Mouse (Mus musculus): ENCODE results near the gene Slc9a9. TPM values are rescaled to one million over a fixed set of nuclear protein-coding genes. Genes with fewer than 3 reads are reported as not detected.

The Slc9a9 gene
- polyA plus RNA-seq, 1 experiment from 2014 or later, result 2.7 TPM

GRCm38 (mm10) chr9:95079951-95080350, 410.2 kb downstream of the Slc9a9 start:
- Histone ChIP-seq H3K27me3 (no peaks in the 10 kb centered on the region), H3K9me3 (replicated peaks) (no peaks in the 10 kb centered on the region)

GRCm38 (mm10) chr9:95086109-95086821, 416.6 kb downstream of the Slc9a9 start:
- WGBS (ENCODE audit: insufficient replicate concordance), result 56% methylated on average over 8 of the region's 8 CpGs
- Histone ChIP-seq H3K36me3 (replicated peaks) (no peaks in the 10 kb centered on the region), H3K27me3 (no peaks in the 10 kb centered on the region), H3K4me1 (replicated peaks) (no peaks in the 10 kb centered on the region), H3K9me3 (replicated peaks) (no peaks in the 10 kb centered on the region), H3K4me2 (no peak overlapping the region), H3K4me3 (replicated peaks) (no peak overlapping the region), H3K27ac (replicated peaks) (no peak overlapping the region), H3K9ac (no peak overlapping the region)
- no peak for ATAC-seq (ENCODE audit: insufficient read depth)

More at GRCm38 (mm10) chr9:95079951-95080350, 410.2 kb downstream of the Slc9a9 start:
- Histone ChIP-seq H3K36me3 (replicated peaks) (no peaks in the 10 kb centered on the region), H3K4me3 (replicated peaks) (no peak overlapping the region), H3K27ac (replicated peaks) (no peak overlapping the region), H3K9ac (no peak overlapping the region), H3K4me2 (no peak overlapping the region), H3K4me1 (replicated peaks) (no peaks in the 10 kb centered on the region)
- ATAC-seq (ENCODE audit: insufficient read depth), result no peak

GRCm38 (mm10) chr9:95088221-95088620, 418.5 kb downstream of the Slc9a9 start:
- ATAC-seq (ENCODE audit: insufficient read depth), result no peak
- Histone ChIP-seq H3K4me3 (replicated peaks) (no peak overlapping the region), H3K27ac (replicated peaks) (no peak overlapping the region), H3K9ac (no peak overlapping the region), H3K4me2 (no peak overlapping the region), H3K9me3 (replicated peaks) (no peaks in the 10 kb centered on the region), H3K4me1 (replicated peaks) (no peaks in the 10 kb centered on the region), H3K27me3 (no peaks in the 10 kb centered on the region), H3K36me3 (replicated peaks) (no peaks in the 10 kb centered on the region)
- 71% methylated on average over 4 of the region's 4 CpGs for WGBS (ENCODE audit: insufficient replicate concordance)

- Histone ChIP-seq H3K9me3 (replicated peaks) (no peaks in the 10 kb centered on the region), H3K27me3 (no peaks in the 10 kb centered on the region), H3K9ac (no peak overlapping the region), H3K36me3 (replicated peaks) (no peaks in the 10 kb centered on the region), H3K27ac (replicated peaks) (no peak overlapping the region), H3K4me1 (replicated peaks) (no peaks in the 10 kb centered on the region), H3K4me2 (no peak overlapping the region), H3K4me3 (replicated peaks) (no peak overlapping the region)
- 59% methylated on average over 6 of the region's 6 CpGs for WGBS (ENCODE audit: insufficient replicate concordance)
- no peak for ATAC-seq (ENCODE audit: insufficient read depth)
Observed at GRCm38 (mm10) chr9:95089050-95089449, 419.3 kb downstream of the Slc9a9 start.

GRCm38 (mm10) chr9:95096486-95096885, 426.8 kb downstream of the Slc9a9 start:
- Histone ChIP-seq H3K4me2 (no peak overlapping the region), H3K27ac (replicated peaks) (no peak overlapping the region), H3K9me3 (replicated peaks) (no peaks in the 10 kb centered on the region), H3K9ac (no peak overlapping the region), H3K27me3 (no peaks in the 10 kb centered on the region), H3K4me1 (replicated peaks) (no peaks in the 10 kb centered on the region), H3K36me3 (replicated peaks) (no peaks in the 10 kb centered on the region), H3K4me3 (replicated peaks) (no peak overlapping the region)
- ATAC-seq (ENCODE audit: insufficient read depth), result no peak
- WGBS (ENCODE audit: insufficient replicate concordance), result 83% methylated on average over 3 of the region's 3 CpGs

GRCm38 (mm10) chr9:95105768-95106167, 436.1 kb downstream of the Slc9a9 start:
- H3K36me3 ChIP-seq (replicated peaks), result no peaks in the 10 kb centered on the region
- H3K9ac ChIP-seq, result no peak overlapping the region
- ATAC-seq (ENCODE audit: insufficient read depth), result no peak
- H3K27ac ChIP-seq (replicated peaks), result no peak overlapping the region
- no peaks in the 10 kb centered on the region for H3K4me1 ChIP-seq (replicated peaks)
- H3K4me3 ChIP-seq (replicated peaks), result no peak overlapping the region
- H3K4me2 ChIP-seq, result no peak overlapping the region
- no peaks in the 10 kb centered on the region for H3K27me3 ChIP-seq
- no peaks in the 10 kb centered on the region for H3K9me3 ChIP-seq (replicated peaks)
- 66% methylated on average over 6 of the region's 6 CpGs for WGBS (ENCODE audit: insufficient replicate concordance)

GRCm38 (mm10) chr9:95109799-95110198, 440.1 kb downstream of the Slc9a9 start:
- H3K4me1 ChIP-seq (replicated peaks), result no peaks in the 10 kb centered on the region
- H3K4me3 ChIP-seq (replicated peaks), result no peak overlapping the region
- no peaks in the 10 kb centered on the region for H3K9me3 ChIP-seq (replicated peaks)
- H3K9ac ChIP-seq, result no peak overlapping the region
- no peak overlapping the region for H3K4me2 ChIP-seq
- no peak for ATAC-seq (ENCODE audit: insufficient read depth)
- H3K36me3 ChIP-seq (replicated peaks), result no peaks in the 10 kb centered on the region
- no peaks in the 10 kb centered on the region for H3K27me3 ChIP-seq
- H3K27ac ChIP-seq (replicated peaks), result no peak overlapping the region

GRCm38 (mm10) chr9:95110768-95111167, 441.1 kb downstream of the Slc9a9 start:
- no peaks in the 10 kb centered on the region for H3K9me3 ChIP-seq (replicated peaks)
- no peaks in the 10 kb centered on the region for H3K27me3 ChIP-seq
- no peak for ATAC-seq (ENCODE audit: insufficient read depth)
- H3K4me3 ChIP-seq (replicated peaks), result no peak overlapping the region
- H3K4me1 ChIP-seq (replicated peaks), result no peaks in the 10 kb centered on the region
- 57% methylated on average over 5 of the region's 5 CpGs for WGBS (ENCODE audit: insufficient replicate concordance)
- no peaks in the 10 kb centered on the region for H3K36me3 ChIP-seq (replicated peaks)
- H3K4me2 ChIP-seq, result no peak overlapping the region
- H3K27ac ChIP-seq (replicated peaks), result no peak overlapping the region
- no peak overlapping the region for H3K9ac ChIP-seq

- 63% methylated on average over 1 of the region's 1 CpGs for WGBS (ENCODE audit: insufficient replicate concordance)
- Histone ChIP-seq H3K4me1 (replicated peaks) (no peaks in the 10 kb centered on the region), H3K9ac (no peak overlapping the region), H3K4me2 (no peak overlapping the region), H3K9me3 (replicated peaks) (no peaks in the 10 kb centered on the region), H3K27ac (replicated peaks) (no peak overlapping the region), H3K36me3 (replicated peaks) (no peaks in the 10 kb centered on the region), H3K4me3 (replicated peaks) (no peak overlapping the region), H3K27me3 (no peaks in the 10 kb centered on the region)
- no peak for ATAC-seq (ENCODE audit: insufficient read depth)
Observed at GRCm38 (mm10) chr9:95111732-95112131, 442.0 kb downstream of the Slc9a9 start.

- Histone ChIP-seq H3K4me1 (replicated peaks) (no peaks in the 10 kb centered on the region), H3K9me3 (replicated peaks) (no peaks in the 10 kb centered on the region), H3K9ac (no peak overlapping the region), H3K27ac (replicated peaks) (no peak overlapping the region), H3K36me3 (replicated peaks) (no peaks in the 10 kb centered on the region), H3K4me3 (replicated peaks) (no peak overlapping the region), H3K27me3 (no peaks in the 10 kb centered on the region), H3K4me2 (no peak overlapping the region)
- ATAC-seq (ENCODE audit: insufficient read depth), result no peak
- 57% methylated on average over 12 of the region's 12 CpGs for WGBS (ENCODE audit: insufficient replicate concordance)
Observed at GRCm38 (mm10) chr9:95113157-95114135, 443.7 kb downstream of the Slc9a9 start.

- Histone ChIP-seq H3K4me1 (replicated peaks) (no peaks in the 10 kb centered on the region; the same call in 1 of the 2 replicates), H3K4me3 (replicated peaks) (no peak overlapping the region), H3K27ac (replicated peaks) (no peak overlapping the region), H3K27me3 (no peaks in the 10 kb centered on the region), H3K9ac (no peak overlapping the region), H3K36me3 (replicated peaks) (no peaks in the 10 kb centered on the region), H3K4me2 (no peak overlapping the region), H3K9me3 (replicated peaks) (no peaks in the 10 kb centered on the region)
- no peak for ATAC-seq (ENCODE audit: insufficient read depth)
- 8% methylated on average over 4 of the region's 4 CpGs for WGBS (ENCODE audit: insufficient replicate concordance)
Observed at GRCm38 (mm10) chr9:95120062-95120461, 450.4 kb downstream of the Slc9a9 start.
